Mouse (Mus musculus) left cerebral cortex, adult 2 months (tissue): ENCODE measurements at regions not wholly inside any gene's neighbourhood (a gene's known extent, or its start where the extent isn't known, plus 50 kb on each side); places are given as distances from the start of the nearest gene placed in this dataset.
A peak's percentile ranks its signal among the peaks of the same experiment; 100 is the strongest.
"Not testable (repeated sequence)": the region's sequence is repeated elsewhere in the genome, so short reads cannot be mapped to it uniquely, and the experiment has no call there.

Experiments
- DNase-seq, 2 experiments: peaks; one replicate each; pipeline ENCODE4 v3.0.0; 2021 to 2022; ENCODE audit warnings: low spot score in 2 of 2, mixed read lengths in 1 of 2; ENCODE audit errors: extremely low spot score in 1 of 2
- H3K27ac ChIP-seq: fragments of 200-600 bp; 2 replicates; pipeline ENCODE4 v1.8.1; 2022
- H3K4me3 ChIP-seq: fragments of 200-600 bp; 2 replicates; pipeline ENCODE4 v1.8.1; 2022
- CTCF ChIP-seq: fragments of 200-600 bp; IDR thresholded peaks from 2 replicates; pipeline ENCODE4 v1.8.1; 2022; ENCODE audit warnings: antibody characterized with exemption, mild to moderate bottlenecking, moderate library complexity
- intact Hi-C: fragments of 180-260 bp; cut with DNase I; formaldehyde crosslinking; loops from one replicate; pipeline ENCODE4 v1.15.1; 2025

- H3K4me3 ChIP-seq: no peak overlapping the region
- intact Hi-C loops: no loop called here
- no peak for TF ChIP-seq CTCF
These were observed 91.1 kb upstream of the Gap43 start for GRCm38 (mm10) chr16:42431529-42431928.

DNA sequence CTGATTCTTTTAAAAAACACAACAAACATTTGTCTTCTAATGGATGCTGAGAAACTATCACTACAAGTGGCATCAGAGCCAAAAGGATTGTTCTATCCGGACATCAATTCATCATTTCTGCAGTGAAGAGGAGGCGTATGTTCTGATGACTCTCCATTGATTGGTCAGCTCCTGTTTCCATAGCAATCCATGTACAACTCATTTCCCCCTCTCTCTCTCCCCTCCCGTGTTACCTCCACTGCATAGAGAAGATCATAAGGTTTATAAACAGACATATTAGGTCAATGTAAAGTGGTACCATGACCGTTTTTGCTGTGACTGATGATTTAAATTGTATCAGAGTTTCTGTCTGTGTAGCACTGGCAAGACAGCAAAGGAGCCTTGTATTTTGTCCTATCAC is 76.2 kb upstream of the Gap43 start:
- intact Hi-C loops: no loop called here
- DNase-seq: no peak
- no peak for TF ChIP-seq CTCF
- no peak overlapping the region for H3K4me3 ChIP-seq
- H3K27ac ChIP-seq: no peak overlapping the region

More at GRCm38 (mm10) chr16:42431529-42431928, 91.1 kb upstream of the Gap43 start:
- no peak overlapping the region for H3K27ac ChIP-seq
- DNase-seq: no peak

- H3K4me3 ChIP-seq, intact Hi-C loops, DNase-seq, H3K27ac ChIP-seq: not testable (repeated sequence)
These were observed 71.6 kb upstream of the Gap43 start for GRCm38 (mm10) chr16:42412031-42412430.

DNA sequence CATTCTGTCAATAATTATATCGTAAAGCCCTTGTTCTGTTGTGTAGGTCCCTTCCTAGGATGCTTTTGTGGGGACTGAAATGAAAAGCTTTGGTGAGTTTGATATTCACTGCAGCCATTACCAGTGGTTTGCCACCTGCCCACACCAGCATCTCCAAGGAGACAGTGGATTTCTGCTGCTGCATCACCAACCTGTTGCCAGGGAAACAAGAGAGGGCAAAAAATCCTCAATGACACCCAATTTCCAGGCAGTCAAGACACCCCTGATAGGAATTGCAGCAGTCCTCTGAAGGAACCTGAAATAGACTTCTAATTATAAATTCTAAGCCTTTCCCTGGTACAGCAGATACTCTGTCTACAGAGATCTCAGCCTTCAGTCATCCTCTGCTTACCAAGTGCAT is 56.1 kb upstream of the Gap43 start:
- no peak overlapping the region for H3K4me3 ChIP-seq
- DNase-seq: peak; percentile 15 to 38
- TF ChIP-seq CTCF: no peak
- H3K27ac ChIP-seq: peak overlapping the region; percentile 19; the same call in 1 of the 2 replicates
- intact Hi-C loops: no loop called here
